Mouse (Mus musculus): ENCODE data around the gene Foxl1. TPM values are rescaled to one million over a fixed set of nuclear protein-coding genes. Genes with fewer than 3 reads are reported as not detected.
"Not testable (repeated sequence)": the region's sequence is repeated elsewhere in the genome, so short reads cannot be mapped to it uniquely, and the experiment has no call there.

The Foxl1 gene
- polyA plus RNA-seq, 1 experiment from 2014 or later: 0.05 TPM

GRCm38 (mm10) chr8:121134512-121134911 lies 6.8 kb downstream of the Foxl1 start:
- TF ChIP-seq CTCF (IDR thresholded peaks at IDR 0.05): no peak
- ChIA-PET POLR2A (interaction anchor here (0.9 kb wide), 1 partner anchor 18 kb away, joined by 3 read pairs; no protein-coding TSS in a partner anchor), CTCF (interaction anchor here (1.6 kb wide), 1 partner anchor 9 kb away, joined by 6 read pairs; no protein-coding TSS in a partner anchor)
- DNase-seq (ENCODE audit: low read depth, low spot score) (no peak), ATAC-seq (no peak)
- peaks cover 3% of the 10 kb centered on the region for H3K27me3 ChIP-seq
- in situ Hi-C loops (cut with MboI; ENCODE audit: low pct_unique_long_range_greater_than_20kb): no loop called here

- CTCF ChIA-PET: no interaction called here
- peaks cover under 1% of the 10 kb centered on the region for H3K27me3 ChIP-seq
- POLR2A ChIA-PET: no interaction called here
- ATAC-seq (no peak), DNase-seq (ENCODE audit: low read depth, low spot score) (no peak)
- no peak for TF ChIP-seq CTCF (IDR thresholded peaks at IDR 0.05)
- in situ Hi-C loops (cut with MboI; ENCODE audit: low pct_unique_long_range_greater_than_20kb): no loop called here
Measured at GRCm38 (mm10) chr8:121136856-121137255, 9.1 kb downstream of the Foxl1 start.

DNA sequence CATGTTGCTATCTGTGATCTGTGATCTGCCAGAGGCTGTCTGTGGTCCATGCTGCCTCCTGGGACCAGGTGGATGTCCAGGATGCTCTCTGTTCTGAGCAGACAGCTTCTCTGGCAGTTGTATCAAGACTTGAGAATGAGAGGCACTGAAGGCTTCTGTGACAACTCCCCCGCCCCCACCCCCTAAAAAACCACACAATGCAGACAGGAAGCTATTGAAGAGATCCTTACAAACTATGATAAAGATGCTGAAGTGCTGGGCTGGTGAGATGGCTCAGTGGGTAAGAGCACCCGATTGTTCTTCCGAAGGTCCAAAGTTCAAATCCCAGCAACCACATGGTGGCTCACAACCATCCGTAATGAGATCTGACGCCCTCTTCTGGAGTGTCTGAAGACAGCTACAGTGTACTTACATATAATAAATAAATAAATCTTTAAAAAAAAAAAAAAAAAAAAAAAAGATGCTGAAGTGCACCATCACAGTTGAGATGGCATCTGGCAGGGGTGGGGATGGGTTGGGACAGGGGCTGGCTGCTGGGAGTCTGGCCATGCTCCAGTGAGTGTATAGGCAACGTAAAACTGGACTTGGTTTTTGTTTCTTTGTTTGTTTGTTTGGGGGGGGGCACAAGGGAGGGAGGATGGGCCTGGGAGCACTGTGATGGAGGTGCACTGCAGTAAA lies 17.9 kb downstream of the Foxl1 start:
- H3K27me3 ChIP-seq; POLR2A ChIA-PET; CTCF ChIA-PET; DNase-seq (ENCODE audit: low read depth, low spot score); ATAC-seq; in situ Hi-C loops (cut with MboI; ENCODE audit: low pct_unique_long_range_greater_than_20kb): not testable (repeated sequence)

DNA sequence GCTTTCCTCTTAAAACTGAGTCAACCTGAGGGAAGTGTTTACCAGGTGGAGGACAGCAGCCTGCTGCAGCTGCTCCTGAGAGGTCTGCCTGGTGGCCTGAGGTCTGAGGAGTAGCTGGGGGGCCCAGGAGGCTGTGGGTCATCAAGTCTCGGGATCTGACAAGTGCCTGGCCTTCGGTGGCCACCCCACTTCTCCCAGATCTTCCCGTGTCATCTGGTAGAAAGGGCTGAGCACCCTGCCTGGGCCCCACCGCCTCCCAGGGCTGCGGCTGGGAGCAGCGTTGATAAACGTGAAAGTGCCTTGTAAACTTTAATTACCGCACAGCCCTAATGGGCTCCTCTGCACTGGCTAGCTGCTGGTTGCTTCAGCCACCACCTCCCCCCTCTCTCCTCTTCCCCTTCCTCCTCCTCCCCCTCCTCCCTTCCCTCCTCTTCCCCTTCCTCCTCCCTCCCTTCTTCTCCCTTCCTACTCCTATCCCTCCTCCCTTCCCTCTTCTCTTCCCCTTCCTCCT lies 20.9 kb downstream of the Foxl1 start:
- ATAC-seq (no peak), DNase-seq (ENCODE audit: low read depth, low spot score) (no peak)
- H3K27me3 ChIP-seq: peaks cover 5% of the 10 kb centered on the region
- TF ChIP-seq CTCF (IDR thresholded peaks at IDR 0.05): no peak
- ChIA-PET CTCF (no interaction called here), POLR2A (no interaction called here)
- in situ Hi-C loops (cut with MboI; ENCODE audit: low pct_unique_long_range_greater_than_20kb): no loop called here

DNA sequence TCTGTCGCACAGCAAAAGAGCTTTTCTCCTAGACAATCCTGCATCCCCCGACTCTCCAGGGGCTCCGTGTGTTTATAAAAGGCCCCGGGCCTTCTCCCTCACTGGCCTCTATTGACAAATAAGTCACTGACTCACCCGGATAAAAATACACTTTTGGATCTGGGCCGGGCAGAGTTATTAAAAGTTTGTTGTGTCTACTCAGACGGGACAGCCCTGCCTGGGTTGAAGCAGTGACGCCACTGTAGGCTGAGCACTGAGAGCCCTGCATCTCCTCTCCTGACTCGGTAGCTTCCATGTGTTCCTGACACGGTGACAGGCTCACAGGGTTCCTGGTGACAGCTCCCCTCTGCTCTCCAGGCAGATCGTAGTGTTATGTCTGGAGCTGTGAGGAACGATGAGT lies 24.7 kb downstream of the Foxl1 start:
- ChIA-PET CTCF (no interaction called here), POLR2A (interaction anchor here (0.6 to 0.7 kb wide), 2 partner anchors 18 to 20 kb away, joined by 3 read pairs; no protein-coding TSS in a partner anchor)
- DNase-seq (ENCODE audit: low read depth, low spot score): no peak
- no peak for TF ChIP-seq CTCF (IDR thresholded peaks at IDR 0.05)
- no peak for ATAC-seq
- peaks cover 5% of the 10 kb centered on the region for H3K27me3 ChIP-seq
- in situ Hi-C loops (cut with MboI; ENCODE audit: low pct_unique_long_range_greater_than_20kb): no loop called here

DNA sequence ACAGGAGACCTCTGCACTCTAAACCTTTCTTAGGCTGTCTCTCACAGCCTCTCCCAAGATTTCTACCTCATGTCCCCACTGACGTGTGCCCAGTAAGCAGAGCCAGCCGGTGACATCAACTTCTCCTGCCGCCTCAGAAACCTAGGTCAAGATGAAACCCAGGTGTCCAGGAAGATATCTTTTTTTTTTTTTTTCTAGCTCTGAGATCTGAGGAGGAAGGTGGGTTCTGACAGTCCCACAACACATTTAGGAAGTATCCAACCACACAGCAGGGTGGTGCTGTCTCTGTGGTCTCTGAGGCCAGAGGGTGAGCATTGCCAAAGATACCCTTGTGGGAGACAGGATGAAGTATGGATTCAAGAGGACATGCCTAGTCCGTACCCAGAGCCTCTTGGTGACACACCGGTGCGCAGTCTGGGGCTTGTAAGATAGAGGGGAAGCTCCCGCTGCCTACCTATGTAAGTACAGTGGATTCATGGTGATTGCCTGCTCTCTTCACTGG lies 29.3 kb downstream of the Foxl1 start:
- H3K27me3 ChIP-seq: no peaks in the 10 kb centered on the region
- CTCF ChIA-PET: no interaction called here
- DNase-seq (ENCODE audit: low read depth, low spot score) (no peak), ATAC-seq (no peak)
- POLR2A ChIA-PET: no interaction called here
- TF ChIP-seq CTCF (IDR thresholded peaks at IDR 0.05): no peak
- in situ Hi-C loops (cut with MboI; ENCODE audit: low pct_unique_long_range_greater_than_20kb): no loop called here

DNA sequence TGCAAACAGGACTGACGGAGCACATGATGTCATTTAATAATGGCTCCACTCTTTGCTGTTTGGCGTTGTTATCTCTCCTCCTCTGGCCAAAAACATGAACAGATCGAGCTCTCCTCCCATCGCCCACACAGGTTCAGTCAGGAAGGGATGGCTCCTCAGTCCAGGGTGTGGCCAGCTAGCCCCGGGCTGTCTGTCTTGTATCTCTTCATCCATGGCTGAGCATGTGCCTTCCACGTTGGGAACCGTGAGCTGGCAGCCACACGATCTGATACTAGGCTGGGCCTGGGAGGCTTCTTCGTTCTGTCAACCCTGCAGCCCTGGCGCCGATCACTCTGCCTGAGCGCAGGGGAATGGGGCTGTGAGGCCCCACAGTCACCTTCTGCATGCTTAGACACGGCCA lies 31.1 kb downstream of the Foxl1 start:
- TF ChIP-seq CTCF (IDR thresholded peaks at IDR 0.05): no peak
- in situ Hi-C loops (cut with MboI; ENCODE audit: low pct_unique_long_range_greater_than_20kb): no loop called here
- ChIA-PET CTCF (no interaction called here), POLR2A (interaction anchor here (0.5 kb wide), 1 partner anchor 167 kb away, joined by 3 read pairs; no protein-coding TSS in a partner anchor)
- peaks cover 6% of the 10 kb centered on the region for H3K27me3 ChIP-seq
- DNase-seq (ENCODE audit: low read depth, low spot score): no peak
- no peak for ATAC-seq

DNA sequence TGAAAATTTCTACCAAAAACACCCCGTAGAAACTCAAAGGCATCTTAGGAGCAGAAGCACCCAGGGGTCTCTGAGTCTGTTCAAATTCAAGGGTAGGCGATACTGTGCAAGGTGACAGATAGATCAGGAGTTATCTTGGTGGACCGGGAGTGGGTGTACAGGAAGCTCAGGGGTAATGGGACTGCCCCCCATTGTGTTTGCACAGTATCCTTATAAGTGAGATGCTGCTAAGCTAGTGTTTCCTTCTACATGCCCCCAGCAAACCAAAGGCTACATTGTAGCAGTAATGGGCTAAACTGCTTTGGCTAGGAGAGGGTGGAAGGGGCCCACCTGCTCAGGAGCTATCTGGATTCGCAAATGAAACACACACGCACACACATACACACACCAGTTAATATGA lies 33.7 kb downstream of the Foxl1 start:
- ChIA-PET POLR2A (no interaction called here), CTCF (no interaction called here)
- H3K27me3 ChIP-seq: peaks cover 6% of the 10 kb centered on the region
- TF ChIP-seq CTCF (IDR thresholded peaks at IDR 0.05): no peak
- in situ Hi-C loops (cut with MboI; ENCODE audit: low pct_unique_long_range_greater_than_20kb): no loop called here
- DNase-seq (ENCODE audit: low read depth, low spot score) (no peak), ATAC-seq (no peak)

DNA sequence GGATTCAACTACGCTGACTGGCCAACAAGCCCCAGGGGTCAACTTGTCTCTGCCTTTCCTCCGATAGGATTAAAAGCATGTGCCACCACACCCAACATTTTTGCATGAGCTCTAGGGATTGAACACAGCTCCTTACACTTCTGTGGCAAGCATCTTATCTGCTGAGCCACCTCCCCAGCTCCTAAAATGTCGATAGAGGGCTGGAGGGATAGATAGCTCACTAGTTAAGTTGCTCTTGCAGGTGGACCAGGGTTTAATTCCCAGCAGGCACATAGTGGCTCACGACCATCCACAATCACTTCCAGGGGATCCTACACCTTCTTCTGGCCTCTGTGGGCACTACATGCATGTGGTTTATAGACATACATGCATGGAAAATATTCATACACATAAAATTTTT lies 34.7 kb downstream of the Foxl1 start:
- DNase-seq (ENCODE audit: low read depth, low spot score) (no peak), ATAC-seq (no peak)
- ChIA-PET CTCF (no interaction called here), POLR2A (no interaction called here)
- no peak for TF ChIP-seq CTCF (IDR thresholded peaks at IDR 0.05)
- in situ Hi-C loops (cut with MboI; ENCODE audit: low pct_unique_long_range_greater_than_20kb): no loop called here
- peaks cover 9% of the 10 kb centered on the region for H3K27me3 ChIP-seq

- TF ChIP-seq CTCF (IDR thresholded peaks at IDR 0.05): no peak
- ChIA-PET CTCF (interaction anchor here (1.0 to 1.2 kb wide), 2 partner anchors 8 to 47 kb away, joined by 3 to 5 read pairs; partner anchors contain the start of gene Foxc2), POLR2A (no interaction called here)
- DNase-seq (ENCODE audit: low read depth, low spot score) (no peak), ATAC-seq (no peak)
- peaks cover 9% of the 10 kb centered on the region for H3K27me3 ChIP-seq
- in situ Hi-C loops (cut with MboI; ENCODE audit: low pct_unique_long_range_greater_than_20kb): no loop called here
Measured at GRCm38 (mm10) chr8:121162906-121163695, 35.4 kb downstream of the Foxl1 start.

DNA sequence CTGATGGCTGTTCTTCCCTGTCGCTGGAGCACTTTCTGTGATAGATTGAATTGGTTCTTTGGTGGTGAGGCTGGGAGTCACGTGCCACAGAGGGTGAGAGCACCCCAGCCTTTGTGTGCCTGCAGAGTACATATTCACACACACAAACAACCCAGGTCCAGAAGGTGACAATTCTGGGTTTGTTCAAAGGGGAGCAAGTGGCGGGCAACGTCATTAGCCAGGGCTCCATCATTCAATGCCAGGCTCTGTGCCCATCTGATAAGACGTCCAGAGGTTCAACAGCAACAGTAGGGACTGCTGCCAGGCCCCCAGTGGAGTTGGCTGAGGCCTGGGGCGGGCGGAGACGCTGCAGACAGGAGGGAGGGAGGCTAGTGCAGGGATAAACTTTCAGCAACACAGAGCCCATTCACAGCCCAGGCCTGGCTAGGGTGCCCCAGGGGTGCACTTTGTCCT lies 36.3 kb downstream of the Foxl1 start:
- CTCF ChIA-PET: interaction anchor here (1.0 to 1.2 kb wide), 2 partner anchors 9 to 48 kb away, joined by 3 to 5 read pairs; partner anchors contain the start of gene Foxc2
- in situ Hi-C loops (cut with MboI; ENCODE audit: low pct_unique_long_range_greater_than_20kb): no loop called here
- no peak for TF ChIP-seq CTCF (IDR thresholded peaks at IDR 0.05)
- ATAC-seq: no peak
- H3K27me3 ChIP-seq: peaks cover 9% of the 10 kb centered on the region
- POLR2A ChIA-PET: no interaction called here
- no peak for DNase-seq (ENCODE audit: low read depth, low spot score)
